In the genomic region with DNA sequence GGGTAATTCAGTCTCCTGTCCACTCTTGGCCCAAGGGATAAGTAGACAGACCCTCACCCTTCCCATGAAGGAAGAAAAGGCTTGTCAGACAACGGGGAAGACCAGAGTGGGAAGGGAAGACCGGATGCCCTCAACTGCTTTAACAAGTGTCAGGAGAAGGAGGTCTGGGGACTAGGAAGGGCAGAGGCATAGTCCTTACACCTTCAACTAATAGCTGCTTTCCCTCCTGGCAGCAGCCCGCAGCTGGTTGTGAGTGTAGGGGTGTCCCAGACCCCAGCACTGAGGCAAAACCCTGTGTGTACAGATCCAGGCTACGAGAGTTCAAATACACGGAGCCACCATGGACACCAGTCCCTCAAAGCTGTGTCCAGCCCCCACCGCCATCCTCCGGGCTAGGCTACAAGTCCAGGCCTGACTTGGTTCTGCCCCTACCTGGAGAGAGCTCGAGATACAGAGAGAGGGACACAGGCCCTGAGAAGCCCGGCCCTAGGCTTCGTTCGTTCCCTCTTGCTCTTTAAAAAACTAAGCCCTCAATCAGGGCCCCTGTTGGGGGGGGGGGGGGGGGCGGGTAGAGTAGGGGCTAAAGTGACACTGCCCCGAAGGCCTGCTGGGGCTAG, we compare ENCODE assay signal across 8 mouse cellular contexts. TPM values are rescaled to one million over a fixed set of nuclear protein-coding genes. Genes with fewer than 3 reads are reported as not detected.
A peak's percentile ranks its signal among the peaks of the same experiment; 100 is the strongest.
DNase-seq lines count a peak whose midpoint lies in the region; ATAC-seq lines count a peak whose summit lies in the region.

No protein-coding gene starts in this region.

- no peaks in the 10 kb centered on the region for H3K27me3 ChIP-seq in kidney, embryonic 14.5 days (ENCODE audit: control insufficient read depth, insufficient read depth, low read length)
- H3K27me3 ChIP-seq in hindbrain, embryonic 13.5 days: peaks cover 86% of the 10 kb centered on the region
- H3K27me3 ChIP-seq in midbrain, embryonic 14.5 days (ENCODE audit: control insufficient read depth, insufficient read depth, low read length): peaks cover 19% of the 10 kb centered on the region

- H3K27ac ChIP-seq in kidney, embryonic 14.5 days (ENCODE audit: low read depth, low read length): peak overlapping the region; percentile 98
- no peak overlapping the region for H3K27ac ChIP-seq in brown adipose tissue, adult 24 weeks (replicated peaks; ENCODE audit: low read depth, low read length)
- H3K27ac ChIP-seq in hindbrain, embryonic 13.5 days: no peak overlapping the region; the same call in 1 of the 2 replicates
- H3K27ac ChIP-seq in midbrain, embryonic 14.5 days (replicated peaks; ENCODE audit: low read depth, low read length): no peak overlapping the region

- no peak for DNase-seq in kidney, adult 8-10 months
- DNase-seq in midbrain, embryonic 14.5 days: no peak
- DNase-seq in cerebellum, postnatal 36 days: no peak
- DNase-seq in left cerebral cortex, adult 11 months (ENCODE audit: low spot score): no peak

- WGBS in kidney, embryonic 14.5 days: 8% methylated on average over 13 of the region's 13 CpGs
- 19% methylated on average over 12 of the region's 13 CpGs for WGBS in hindbrain, embryonic 13.5 days
- 16% methylated on average over 13 of the region's 13 CpGs for WGBS in midbrain, embryonic 14.5 days

- H3K4me3 ChIP-seq in kidney, embryonic 14.5 days (ENCODE audit: low read length): peak overlapping the region; percentile 86
- peak overlapping the region; percentile 83 for H3K4me3 ChIP-seq in brown adipose tissue, adult 24 weeks (ENCODE audit: insufficient read depth, low read depth, low read length)
- peak overlapping the region; percentile 57 for H3K4me3 ChIP-seq in hindbrain, embryonic 13.5 days
- H3K4me3 ChIP-seq in midbrain, embryonic 14.5 days (replicated peaks; ENCODE audit: low read depth, low read length): peak overlapping the region; percentile 54

- H3K36me3 ChIP-seq in kidney, embryonic 14.5 days (ENCODE audit: control insufficient read depth, insufficient read depth, low read length): no peaks in the 10 kb centered on the region
- H3K36me3 ChIP-seq in hindbrain, embryonic 13.5 days: no peaks in the 10 kb centered on the region
- no peaks in the 10 kb centered on the region for H3K36me3 ChIP-seq in midbrain, embryonic 14.5 days (ENCODE audit: control insufficient read depth, insufficient read depth, low read length)

- H3K9ac ChIP-seq in kidney, embryonic 14.5 days (ENCODE audit: low read depth, low read length): peak overlapping the region; percentile 90
- H3K9ac ChIP-seq in hindbrain, embryonic 13.5 days: peak overlapping the region; percentile 78
- H3K9ac ChIP-seq in midbrain, embryonic 14.5 days (replicated peaks; ENCODE audit: low read length): peak overlapping the region; percentile 58; the same call in 1 of the 2 replicates

- H3K4me1 ChIP-seq in kidney, embryonic 14.5 days (ENCODE audit: control insufficient read depth, insufficient read depth, low read length): peaks cover 57% of the 10 kb centered on the region
- H3K4me1 ChIP-seq in brown adipose tissue, adult 24 weeks (ENCODE audit: control insufficient read depth, insufficient read depth, insufficient read length, low read length): 0 out of 2 replicates have a peak, but pooled peaks cover 3% of the 10 kb centered on the region
- H3K4me1 ChIP-seq in hindbrain, embryonic 13.5 days (replicated peaks): peaks cover 57% of the 10 kb centered on the region
- H3K4me1 ChIP-seq in midbrain, embryonic 14.5 days (ENCODE audit: control insufficient read depth, insufficient read depth, low read length): peaks cover 14% of the 10 kb centered on the region

- H3K4me2 ChIP-seq in kidney, embryonic 14.5 days (replicated peaks; ENCODE audit: low read depth, low read length): peak overlapping the region; percentile 93
- peak overlapping the region; percentile 84 for H3K4me2 ChIP-seq in hindbrain, embryonic 13.5 days
- peak overlapping the region; percentile 88 for H3K4me2 ChIP-seq in midbrain, embryonic 14.5 days (ENCODE audit: low read length)

- no peak for ATAC-seq in kidney, embryonic 14.5 days (ENCODE audit: low FRiP score, low TSS enrichment)
- ATAC-seq in hindbrain, embryonic 13.5 days (ENCODE audit: low FRiP score): no peak
- ATAC-seq in midbrain, embryonic 14.5 days (ENCODE audit: low FRiP score, low TSS enrichment): no peak
- ATAC-seq in megakaryocyte progenitor cell, adult 5-6 weeks (replicated peaks; ENCODE audit: poor library complexity): no peak

- no peaks in the 10 kb centered on the region for H3K9me3 ChIP-seq in kidney, embryonic 14.5 days (ENCODE audit: control insufficient read depth, low read length)
- H3K9me3 ChIP-seq in hindbrain, embryonic 13.5 days: no peaks in the 10 kb centered on the region
- H3K9me3 ChIP-seq in midbrain, embryonic 14.5 days (ENCODE audit: control insufficient read depth, low read length): no peaks in the 10 kb centered on the region

RNA-seq across cellular contexts. Expression of gene Tead3, which starts 1.2 kb away (rescaled TPM):
- polyA plus RNA-seq in kidney, embryonic 14.5 days (2014; fragmentation: Nextera tagmentation; extraction: Ambion mirVana): 8.7 and 10.9 TPM in 2 replicates
- polyA plus RNA-seq in brown adipose tissue, adult 24 weeks (2012; ENCODE audit: insufficient read depth, insufficient read length, missing spikeins): 3.6 and 4.6 TPM in 2 replicates
- polyA plus RNA-seq in hindbrain, embryonic 13.5 days (2015; fragmentation: Nextera tagmentation; extraction: Ambion mirVana): 1.8 and 2.0 TPM in 2 replicates
- 0.78 and 1.7 TPM in 2 replicates for polyA plus RNA-seq in midbrain, embryonic 14.5 days (2014; fragmentation: Nextera tagmentation; extraction: Ambion mirVana)
- 0.15 and 1.9 TPM in 2 replicates for total RNA-seq in megakaryocyte progenitor cell, adult 5-6 weeks (2015)
- 0.04 TPM in 1 of 2 replicates, not detected in the other for total RNA-seq in megakaryocyte progenitor cell, adult 5-6 weeks (2017)

RNA-seq across cellular contexts. Expression of gene Tulp1, which starts 15.7 kb away (rescaled TPM):
- polyA plus RNA-seq in kidney, embryonic 14.5 days (2014; fragmentation: Nextera tagmentation; extraction: Ambion mirVana): 5.1 and 5.6 TPM in 2 replicates
- not detected in 2 replicates for polyA plus RNA-seq in brown adipose tissue, adult 24 weeks (2012; ENCODE audit: insufficient read depth, insufficient read length, missing spikeins)
- polyA plus RNA-seq in hindbrain, embryonic 13.5 days (2015; fragmentation: Nextera tagmentation; extraction: Ambion mirVana): 2.1 and 2.2 TPM in 2 replicates
- 1.4 and 1.5 TPM in 2 replicates for polyA plus RNA-seq in midbrain, embryonic 14.5 days (2014; fragmentation: Nextera tagmentation; extraction: Ambion mirVana)
- total RNA-seq in megakaryocyte progenitor cell, adult 5-6 weeks (2015): not detected in 2 replicates
- not detected in 2 replicates for total RNA-seq in megakaryocyte progenitor cell, adult 5-6 weeks (2017)

RNA-seq across cellular contexts. Expression of gene Rpl10a, which starts 21.1 kb away (rescaled TPM):
- 911 and 1,064 TPM in 2 replicates for polyA plus RNA-seq in kidney, embryonic 14.5 days (2014; fragmentation: Nextera tagmentation; extraction: Ambion mirVana)
- polyA plus RNA-seq in brown adipose tissue, adult 24 weeks (2012; ENCODE audit: insufficient read depth, insufficient read length, missing spikeins): 196 and 332 TPM in 2 replicates
- polyA plus RNA-seq in hindbrain, embryonic 13.5 days (2015; fragmentation: Nextera tagmentation; extraction: Ambion mirVana): 336 and 366 TPM in 2 replicates
- polyA plus RNA-seq in midbrain, embryonic 14.5 days (2014; fragmentation: Nextera tagmentation; extraction: Ambion mirVana): 401 and 423 TPM in 2 replicates
- 3,042 and 3,166 TPM in 2 replicates for total RNA-seq in megakaryocyte progenitor cell, adult 5-6 weeks (2015)
- total RNA-seq in megakaryocyte progenitor cell, adult 5-6 weeks (2017): 795 and 921 TPM in 2 replicates

RNA-seq across cellular contexts. Expression of gene Fance, which starts 36.1 kb away (rescaled TPM):
- 24.1 and 31.9 TPM in 2 replicates for polyA plus RNA-seq in kidney, embryonic 14.5 days (2014; fragmentation: Nextera tagmentation; extraction: Ambion mirVana)
- polyA plus RNA-seq in brown adipose tissue, adult 24 weeks (2012; ENCODE audit: insufficient read depth, insufficient read length, missing spikeins): 5.0 and 9.9 TPM in 2 replicates
- polyA plus RNA-seq in hindbrain, embryonic 13.5 days (2015; fragmentation: Nextera tagmentation; extraction: Ambion mirVana): 21.9 and 24.2 TPM in 2 replicates
- 19.5 and 24.3 TPM in 2 replicates for polyA plus RNA-seq in midbrain, embryonic 14.5 days (2014; fragmentation: Nextera tagmentation; extraction: Ambion mirVana)
- 28.7 and 34.8 TPM in 2 replicates for total RNA-seq in megakaryocyte progenitor cell, adult 5-6 weeks (2015)
- total RNA-seq in megakaryocyte progenitor cell, adult 5-6 weeks (2017): 11.0 and 14.8 TPM in 2 replicates
